Mouse (Mus musculus) hindbrain, embryonic 16.5 days (tissue): ENCODE measurements around the gene Aldh3b3. TPM values are rescaled to one million over a fixed set of nuclear protein-coding genes. Genes with fewer than 3 reads are reported as not detected.

ENCODE experiments used
- ATAC-seq: fragments of 200-750 bp; cut with Nextera tagmentation; 2 replicates; pipeline ENCODE4 v1.8.0; 2017; ENCODE audit warnings: moderate TSS enrichment, moderate library complexity
- H3K27ac ChIP-seq: fragments of 300-500 bp; sonication (generic); 2 replicates; pipeline ENCODE4 v1.5.1; 2014; ENCODE audit warnings: low read depth, mild to moderate bottlenecking, control low read depth, low read length, moderate library complexity
- H3K27me3 ChIP-seq: fragments of 300-500 bp; sonication (generic); replicated peaks from 2 replicates; pipeline ENCODE4 v1.6.1; 2014; ENCODE audit warnings: low read length; ENCODE audit not compliant: control insufficient read depth, insufficient read depth
- H3K36me3 ChIP-seq: fragments of 300-500 bp; sonication (generic); 2 replicates; pipeline ENCODE4 v1.6.1; 2014; ENCODE audit warnings: mild to moderate bottlenecking, low read length, moderate library complexity, mixed read lengths; ENCODE audit not compliant: control insufficient read depth, insufficient read depth
- H3K4me1 ChIP-seq: fragments of 300-500 bp; sonication (generic); 2 replicates; pipeline ENCODE4 v1.6.1; 2014; ENCODE audit warnings: low read depth, low read length; ENCODE audit not compliant: control insufficient read depth, insufficient read depth
- H3K4me2 ChIP-seq: fragments of 300-500 bp; sonication (generic); 2 replicates; pipeline ENCODE4 v1.6.1; 2014; ENCODE audit warnings: mild to moderate bottlenecking, low read length, control low read depth, moderate library complexity
- H3K4me3 ChIP-seq: fragments of 300-500 bp; sonication (generic); 2 replicates; pipeline ENCODE4 v1.5.1; 2014; ENCODE audit warnings: mild to moderate bottlenecking, low read length, control low read depth, moderate library complexity
- H3K9ac ChIP-seq: fragments of 300-500 bp; sonication (generic); 2 replicates; pipeline ENCODE4 v1.6.1; 2014; ENCODE audit warnings: low read depth, mild to moderate bottlenecking, control low read depth, low read length, moderate library complexity
- H3K9me3 ChIP-seq: fragments of 300-500 bp; sonication (generic); 2 replicates; pipeline ENCODE4 v1.6.1; 2014; ENCODE audit warnings: mild to moderate bottlenecking, low read length, moderate library complexity; ENCODE audit not compliant: control insufficient read depth
- WGBS: fragments of 180-500 bp; shearing (Covaris S2); extraction: QIAGEN DNeasy Blood & Tissue Kit; methylation state at CpG from one replicate; pipeline ENCODE4 v1.1.7; 2014; 5-methylcytosine and 5-hydroxymethylcytosine counted together
- polyA plus RNA-seq: library from polyadenylated mRNA; unstranded; fragments of >200 nt; fragmentation: Nextera tagmentation; extraction: Ambion mirVana; gene quantifications from 2 replicates; pipeline ENCODE4 v1.2.1, GENCODE M21; 2015

Aldh3b3 gene
- polyA plus RNA-seq, 1 experiment from 2014 or later = not detected

- H3K27ac ChIP-seq = no peak overlapping the region
- no peak overlapping the region for H3K9ac ChIP-seq
- H3K4me3 ChIP-seq = no peak overlapping the region
- no peaks in the 10 kb centered on the region for H3K27me3 ChIP-seq
- ATAC-seq = no peak
- no peaks in the 10 kb centered on the region for H3K36me3 ChIP-seq
- no peaks in the 10 kb centered on the region; the same call in 1 of the 2 replicates for H3K4me1 ChIP-seq
- no peak overlapping the region for H3K4me2 ChIP-seq
- H3K9me3 ChIP-seq = no peaks in the 10 kb centered on the region
- WGBS = 78% methylated on average over 8 of the region's 8 CpGs
These were observed 34.3 kb upstream of the Aldh3b3 start for GRCm38 (mm10) chr19:3924190-3924589.

DNA sequence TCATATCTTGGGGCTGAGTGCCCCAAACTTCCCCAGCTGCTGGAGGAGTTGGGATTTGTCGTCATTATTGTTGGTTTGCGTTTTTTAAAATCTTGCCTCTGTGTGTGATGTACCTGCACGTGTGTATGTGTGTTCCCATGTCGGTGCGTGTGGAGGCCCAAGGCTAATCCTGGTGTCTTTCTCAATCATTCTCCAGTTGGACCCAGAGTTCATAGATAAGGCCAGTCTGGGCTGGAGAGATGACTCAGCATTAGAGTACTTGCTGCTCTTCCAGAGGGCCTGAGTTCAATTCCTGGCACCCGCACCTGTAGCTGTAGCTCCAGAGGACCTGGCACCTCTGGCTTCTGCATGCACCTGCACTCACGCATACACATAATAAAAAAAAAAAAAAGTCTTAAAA is 33.6 kb upstream of the Aldh3b3 start:
- no peak overlapping the region for H3K4me2 ChIP-seq
- H3K36me3 ChIP-seq = no peaks in the 10 kb centered on the region
- H3K4me1 ChIP-seq = peaks cover 4% of the 10 kb centered on the region
- no peak overlapping the region for H3K9ac ChIP-seq
- H3K27ac ChIP-seq = no peak overlapping the region
- H3K4me3 ChIP-seq = no peak overlapping the region
- no peaks in the 10 kb centered on the region for H3K27me3 ChIP-seq
- no peaks in the 10 kb centered on the region for H3K9me3 ChIP-seq
- WGBS = 94% methylated on average over 7 of the region's 7 CpGs
- ATAC-seq = no peak

DNA sequence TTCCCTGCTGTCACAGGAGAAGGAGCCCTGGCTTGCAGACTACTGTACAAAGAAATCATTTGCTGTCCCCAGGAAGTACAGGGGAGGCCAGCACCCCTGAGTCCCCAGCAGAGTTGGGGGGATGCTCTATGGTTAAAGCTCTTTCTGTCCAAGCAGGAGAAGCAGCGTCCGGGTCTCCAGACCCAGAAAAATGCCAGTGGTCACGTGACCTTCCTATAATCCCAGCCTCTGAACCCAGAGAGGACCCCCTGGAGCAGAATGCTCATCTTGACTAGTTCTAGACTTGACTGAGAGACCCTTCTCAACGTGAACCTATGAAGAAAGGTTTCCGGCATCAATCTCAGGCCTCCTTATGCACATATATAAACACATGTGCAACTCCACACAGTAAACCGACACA is 32.6 kb upstream of the Aldh3b3 start:
- Histone ChIP-seq H3K36me3 (no peaks in the 10 kb centered on the region), H3K4me2 (no peak overlapping the region), H3K4me3 (no peak overlapping the region), H3K9ac (no peak overlapping the region), H3K27ac (no peak overlapping the region), H3K4me1 (peaks cover 13% of the 10 kb centered on the region), H3K9me3 (no peaks in the 10 kb centered on the region), H3K27me3 (no peaks in the 10 kb centered on the region)
- WGBS = 87% methylated on average over 6 of the region's 6 CpGs
- ATAC-seq = no peak

DNA sequence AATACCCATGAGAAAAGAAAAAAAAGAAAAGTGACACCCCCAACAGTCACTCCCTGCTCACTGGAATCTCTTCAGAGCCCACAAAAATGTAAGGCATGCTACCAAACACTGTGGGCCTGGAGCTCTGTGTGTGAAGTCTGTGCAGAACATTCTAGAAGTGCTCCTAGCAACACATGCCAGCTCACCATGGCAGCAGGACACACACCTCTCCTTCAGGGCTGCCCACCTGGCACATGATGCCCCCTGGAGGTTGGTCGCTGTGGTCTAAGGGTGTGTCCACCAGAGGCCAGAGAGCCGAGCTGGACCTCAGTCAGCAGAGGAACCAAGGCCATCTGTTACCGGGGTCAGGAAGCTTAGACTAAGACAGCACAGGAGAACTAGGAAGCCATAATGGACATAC is 32.2 kb upstream of the Aldh3b3 start:
- 77% methylated on average over 3 of the region's 3 CpGs for WGBS
- no peak overlapping the region for H3K4me2 ChIP-seq
- H3K36me3 ChIP-seq = no peaks in the 10 kb centered on the region
- no peak overlapping the region for H3K27ac ChIP-seq
- H3K9me3 ChIP-seq = no peaks in the 10 kb centered on the region
- no peak overlapping the region for H3K9ac ChIP-seq
- no peak overlapping the region for H3K4me3 ChIP-seq
- H3K27me3 ChIP-seq = no peaks in the 10 kb centered on the region
- no peak for ATAC-seq
- peaks cover 13% of the 10 kb centered on the region for H3K4me1 ChIP-seq

DNA sequence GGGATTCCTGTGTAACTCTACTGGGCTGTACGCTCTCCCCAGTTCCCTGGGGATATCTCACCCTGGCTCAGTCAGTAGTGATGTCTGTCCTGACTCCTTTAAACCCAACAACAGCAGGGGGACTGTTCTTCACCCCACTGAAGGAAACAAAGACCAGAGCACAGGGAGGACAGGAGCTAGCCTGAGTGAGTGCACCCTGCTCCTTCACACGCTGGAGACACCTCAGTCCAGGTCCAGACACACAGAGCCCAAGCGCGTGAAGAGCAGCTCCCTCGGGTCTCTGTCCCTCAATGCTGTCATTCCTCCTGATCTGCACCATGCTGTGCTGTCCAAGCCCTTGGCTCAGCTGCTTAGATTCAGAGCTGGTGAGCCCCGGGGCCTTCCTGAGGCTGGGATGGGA is 31.8 kb upstream of the Aldh3b3 start:
- H3K9me3 ChIP-seq = no peaks in the 10 kb centered on the region
- no peak overlapping the region for H3K4me2 ChIP-seq
- no peak overlapping the region for H3K27ac ChIP-seq
- H3K4me3 ChIP-seq = no peak overlapping the region
- H3K36me3 ChIP-seq = no peaks in the 10 kb centered on the region
- WGBS = 72% methylated on average over 6 of the region's 6 CpGs
- no peak overlapping the region for H3K9ac ChIP-seq
- ATAC-seq = no peak
- peaks cover 13% of the 10 kb centered on the region for H3K4me1 ChIP-seq
- H3K27me3 ChIP-seq = no peaks in the 10 kb centered on the region

DNA sequence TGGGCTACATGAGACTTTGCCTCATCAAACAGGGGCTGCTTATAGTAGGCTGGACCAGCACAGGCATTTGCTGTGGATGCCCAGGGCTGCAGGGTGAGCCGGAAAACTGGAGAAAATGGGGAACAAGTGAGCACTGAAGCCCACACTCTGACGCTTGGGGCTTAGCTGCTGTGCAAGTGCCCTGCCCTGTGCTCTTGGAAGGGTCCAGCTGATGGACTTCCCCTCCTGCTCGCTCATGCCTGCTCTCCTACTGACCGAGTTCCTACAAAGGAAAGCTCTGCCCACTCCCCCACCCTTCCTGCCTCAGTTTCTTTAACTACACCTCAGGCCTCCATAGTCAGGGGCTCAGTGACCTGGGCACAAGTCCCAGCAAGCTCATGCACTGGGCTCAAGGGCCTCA is 30.5 kb upstream of the Aldh3b3 start:
- Histone ChIP-seq H3K27ac (no peak overlapping the region), H3K4me2 (no peak overlapping the region), H3K4me1 (peaks cover 13% of the 10 kb centered on the region), H3K27me3 (no peaks in the 10 kb centered on the region), H3K36me3 (no peaks in the 10 kb centered on the region), H3K9ac (no peak overlapping the region), H3K9me3 (no peaks in the 10 kb centered on the region), H3K4me3 (no peak overlapping the region)
- ATAC-seq = no peak
- 83% methylated on average over 4 of the region's 4 CpGs for WGBS

DNA sequence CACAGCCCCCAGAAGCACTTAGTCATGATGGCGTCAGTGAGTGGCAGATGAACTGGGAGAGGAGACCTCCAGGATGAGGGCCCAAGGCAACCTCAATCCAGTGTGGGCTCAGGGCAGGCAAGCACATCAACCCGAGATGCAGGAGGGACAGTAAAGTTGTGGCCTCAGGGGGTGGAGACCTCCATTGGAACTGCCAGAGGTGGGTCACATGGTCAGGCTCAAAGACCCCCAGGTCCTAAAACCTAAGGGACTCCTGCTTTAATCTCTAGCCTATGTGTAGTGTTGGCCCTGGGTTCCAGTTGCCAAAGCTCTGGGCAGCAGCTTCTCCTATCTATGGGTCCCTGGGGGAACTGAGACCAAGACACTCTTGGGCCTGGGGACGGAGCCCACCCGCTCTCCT is 29.7 kb upstream of the Aldh3b3 start:
- Histone ChIP-seq H3K36me3 (no peaks in the 10 kb centered on the region), H3K4me1 (peaks cover 13% of the 10 kb centered on the region), H3K4me2 (no peak overlapping the region), H3K27me3 (no peaks in the 10 kb centered on the region), H3K27ac (peak overlapping the region; percentile 36; the same call in 1 of the 2 replicates), H3K4me3 (no peak overlapping the region), H3K9ac (no peak overlapping the region), H3K9me3 (no peaks in the 10 kb centered on the region)
- 68% methylated on average over 4 of the region's 4 CpGs for WGBS
- peak; percentile 3; the same call in 1 of the 2 replicates for ATAC-seq

- Histone ChIP-seq H3K9ac (no peak within 1 kb of the TSS), H3K36me3 (no peaks in the 10 kb centered on the region), H3K27ac (peak within 1 kb of the TSS; percentile 36), H3K9me3 (no peaks in the 10 kb centered on the region), H3K4me1 (peaks cover 13% of the 10 kb centered on the region), H3K4me3 (no peak within 1 kb of the TSS), H3K4me2 (peak within 1 kb of the TSS; percentile 1; the same call in 1 of the 2 replicates), H3K27me3 (no peaks in the 10 kb centered on the region)
- ATAC-seq = peak; percentile 88
- WGBS = 35% methylated on average over 12 of the region's 12 CpGs
These were observed 29.1 kb upstream of the Aldh3b3 start, which contains the start of gene Aldh3b1 for GRCm38 (mm10) chr19:3929211-3929941. TSS of gene Aldh3b1 (minus strand) at chr19:3929808.

DNA sequence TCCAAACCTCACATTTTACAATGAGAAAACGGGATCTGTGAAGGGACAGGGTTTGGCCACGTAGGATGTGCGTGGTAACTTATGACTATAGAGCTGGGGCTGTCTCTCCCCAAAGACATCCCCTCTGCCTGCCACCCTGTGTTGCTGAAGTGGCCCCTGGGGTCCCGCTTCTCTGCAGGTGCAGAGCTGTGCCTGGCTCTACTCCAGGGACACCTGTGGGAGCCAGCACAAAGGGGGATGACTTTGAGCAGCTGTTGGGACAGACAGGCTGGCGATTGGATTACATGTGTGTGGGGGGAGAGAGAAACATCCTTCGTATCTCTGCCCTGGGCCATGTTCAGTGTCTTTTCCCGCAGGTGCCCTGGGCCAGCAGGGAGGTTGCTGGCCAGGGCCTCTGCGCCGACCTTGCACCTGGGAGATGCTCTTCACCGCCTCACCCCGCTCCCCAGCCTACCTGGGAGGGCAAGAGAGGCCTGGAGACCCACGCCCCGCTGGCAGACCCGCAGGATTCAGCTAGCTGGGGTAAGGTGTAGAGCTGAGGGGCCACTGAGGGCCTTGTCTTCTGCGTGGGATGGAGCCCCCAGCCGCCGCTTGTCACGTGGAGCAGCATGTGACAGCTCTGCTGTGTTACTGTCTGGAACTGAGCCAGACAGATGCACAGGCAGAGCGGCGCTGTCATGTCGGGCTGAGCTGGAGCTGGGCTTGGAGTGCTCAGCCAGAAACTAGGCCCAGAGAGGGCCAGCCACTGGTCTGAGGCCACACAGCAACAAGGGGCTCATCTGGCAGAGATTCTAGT is 28.0 kb upstream of the Aldh3b3 start:
- Histone ChIP-seq H3K4me3 (no peak overlapping the region), H3K27ac (peak overlapping the region; percentile 36), H3K4me2 (no peak overlapping the region), H3K9me3 (no peaks in the 10 kb centered on the region), H3K27me3 (peaks cover 2% of the 10 kb centered on the region; the same call in 1 of the 2 replicates), H3K36me3 (no peaks in the 10 kb centered on the region), H3K4me1 (peaks cover 14% of the 10 kb centered on the region), H3K9ac (no peak overlapping the region)
- ATAC-seq = no peak
- 64% methylated on average over 21 of the region's 21 CpGs for WGBS
